Mouse (Mus musculus) C2C12 (cell line): ENCODE data around the gene Stau1.

Experiments used
- CEBPB ChIP-seq: IDR thresholded peaks from one replicate; pipeline ENCODE4 v1.6.1; 2011; ENCODE audit warnings: low read depth, mild to moderate bottlenecking, control low read depth, moderate library complexity
- CTCF ChIP-seq: IDR thresholded peaks from one replicate; pipeline ENCODE4 v1.5.1; 2011; ENCODE audit not compliant: control insufficient read depth, insufficient read depth, insufficient read length
- MAX ChIP-seq: IDR thresholded peaks from one replicate; pipeline ENCODE4 v1.6.1; 2011; ENCODE audit warnings: mild to moderate bottlenecking, control low read depth

GRCm38 (mm10) chr2:166948246-166948645 is 47.9 kb downstream of the Stau1 start:
- no peak for TF ChIP-seq CTCF
- no peak for TF ChIP-seq MAX
- TF ChIP-seq CEBPB = no peak
